Mouse (Mus musculus) cerebellum, adult 9-10 months (tissue): ENCODE data around the gene Col3a1.

ENCODE experiments used
- DNase-seq: peaks from one replicate; pipeline ENCODE4 v3.0.0; 2022

The Col3a1 gene

DNA sequence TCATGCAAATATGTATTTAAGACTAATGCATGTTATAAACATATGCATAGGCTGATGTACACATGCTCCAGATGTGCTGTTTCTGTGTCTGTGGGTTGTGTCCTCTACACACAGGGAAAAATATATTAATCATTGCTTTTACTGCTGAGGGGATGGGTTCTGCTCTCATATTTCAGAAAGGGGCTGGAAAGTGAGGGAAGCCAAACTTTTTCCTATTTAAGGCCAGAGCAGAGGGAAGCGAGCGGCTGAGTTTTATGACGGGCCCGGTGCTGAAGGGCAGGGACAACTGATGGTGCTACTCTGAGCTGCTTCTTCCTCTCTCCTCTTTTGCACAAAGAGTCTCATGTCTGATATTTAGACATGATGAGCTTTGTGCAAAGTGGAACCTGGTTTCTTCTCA, at the start of gene Col3a1:
Gene Col3a1, plus strand, starts transcription at position 151 of the 400 bp plus-strand sequence.
- no peak for DNase-seq

DNA sequence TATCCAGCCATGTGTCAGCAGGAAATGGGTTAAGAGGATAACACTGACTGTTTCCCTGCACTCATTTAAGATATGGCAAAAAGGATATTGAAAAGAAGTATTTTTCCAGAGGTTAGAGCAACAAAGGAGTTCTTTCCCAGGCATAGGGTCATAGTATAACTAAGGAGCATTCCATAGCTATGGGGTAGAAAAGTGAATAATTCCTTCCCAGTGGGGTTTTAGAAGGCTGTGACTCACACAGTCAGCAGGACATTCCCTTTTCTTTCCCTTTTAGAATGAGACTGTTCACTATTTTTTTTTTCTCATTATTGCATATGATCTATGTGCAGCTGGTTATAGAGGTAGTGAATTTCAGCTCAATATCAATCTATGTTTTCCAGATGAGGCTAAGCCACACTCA, 41.9 kb upstream of the Col3a1 start:
- DNase-seq = no peak

DNA sequence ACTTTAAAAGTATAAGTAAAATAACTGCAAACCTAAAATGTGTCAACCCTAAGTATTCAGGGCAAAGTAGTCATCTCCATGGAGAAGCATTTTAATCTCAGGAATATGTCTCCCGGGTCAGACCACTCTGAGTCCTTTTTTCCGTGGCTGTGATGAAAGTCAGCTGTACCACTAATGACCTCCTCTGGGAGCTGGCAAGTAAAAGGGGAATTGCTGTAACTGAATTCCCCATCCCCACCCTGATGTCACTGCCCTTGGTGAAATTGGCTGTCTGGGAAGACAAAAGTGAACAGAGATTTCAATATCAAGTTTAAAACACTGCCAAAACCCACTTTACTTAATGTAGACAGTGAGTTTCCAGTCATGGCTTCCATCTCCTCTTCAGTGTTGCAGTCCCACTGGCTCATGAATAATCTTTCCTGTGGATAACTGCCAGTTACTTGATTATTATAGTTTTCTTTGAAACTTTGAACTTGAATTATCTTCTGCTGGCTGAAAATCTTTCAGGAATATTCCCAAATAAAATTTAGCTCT, 35.3 kb upstream of the Col3a1 start:
- no peak for DNase-seq

DNA sequence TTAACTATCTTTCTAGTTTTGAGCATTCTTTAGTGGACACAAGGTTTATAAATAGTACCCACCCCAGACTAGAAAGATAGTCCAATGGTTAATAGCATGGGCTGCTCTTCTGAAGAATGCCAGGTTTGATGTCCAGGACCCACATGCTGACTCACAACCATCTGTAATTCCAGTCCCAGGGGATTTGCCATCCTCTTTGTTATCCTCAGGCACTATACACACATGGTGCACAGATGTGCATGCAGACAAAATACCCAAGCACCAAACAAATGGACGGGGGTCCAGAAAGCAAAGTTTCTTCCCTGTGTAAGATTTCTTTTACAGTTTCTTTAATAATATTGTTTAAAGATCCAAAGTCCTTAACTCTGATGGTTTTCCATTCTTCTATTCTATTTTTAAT, 23.4 kb upstream of the Col3a1 start:
- DNase-seq = no peak

DNA sequence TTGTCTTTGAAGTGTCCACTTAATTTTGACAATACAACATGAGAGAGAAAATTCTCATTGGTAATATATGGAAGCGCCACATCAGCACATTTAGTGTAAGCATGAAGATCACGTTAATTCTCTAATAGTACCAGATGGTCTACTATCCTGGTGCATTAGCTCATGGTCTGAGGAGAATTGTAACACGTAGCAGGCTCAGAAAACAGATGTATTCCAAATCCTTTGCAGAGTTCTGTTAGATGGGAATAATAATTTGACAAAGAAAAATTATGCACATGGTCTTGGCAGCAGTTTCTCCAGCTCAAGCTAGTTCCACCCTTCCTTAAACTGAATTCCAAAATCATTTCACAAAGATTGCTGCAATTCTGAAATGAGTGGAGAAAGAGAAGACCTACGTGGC, 21.3 kb upstream of the Col3a1 start:
- DNase-seq = no peak

DNA sequence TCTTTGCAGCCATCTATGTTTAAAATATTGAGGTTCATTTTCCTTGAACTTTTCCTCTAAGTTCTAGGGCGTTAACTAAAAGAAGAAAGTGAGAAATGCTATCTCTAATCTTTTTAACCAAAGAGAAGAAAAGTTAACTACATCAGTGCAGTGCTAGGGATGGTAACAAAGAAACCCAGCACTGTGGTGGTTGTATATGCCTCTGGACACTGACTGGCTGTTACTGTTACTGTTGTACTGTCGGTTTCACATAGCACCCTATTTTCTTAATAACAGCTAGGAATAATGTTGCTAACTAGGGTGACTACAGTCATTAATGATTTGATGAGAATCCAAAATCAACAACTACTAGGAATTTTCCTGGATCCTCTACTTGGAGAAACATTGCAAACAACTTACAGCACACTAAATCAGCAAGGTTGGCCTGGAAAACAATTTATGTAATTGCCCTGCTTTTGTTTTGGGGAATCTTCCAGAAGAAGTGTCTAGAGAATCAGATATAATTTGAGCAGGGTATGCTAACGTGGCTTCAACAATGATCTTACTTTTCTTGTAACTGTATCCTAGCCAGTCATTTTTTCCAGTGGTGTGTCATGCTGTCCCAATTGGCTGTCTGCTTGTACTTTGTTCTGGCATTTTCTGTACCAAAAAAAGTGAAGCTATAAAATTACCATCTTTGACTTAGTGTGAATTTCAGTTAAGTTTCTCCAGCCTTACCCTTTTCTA, 11.8 kb upstream of the Col3a1 start:
- no peak for DNase-seq

DNA sequence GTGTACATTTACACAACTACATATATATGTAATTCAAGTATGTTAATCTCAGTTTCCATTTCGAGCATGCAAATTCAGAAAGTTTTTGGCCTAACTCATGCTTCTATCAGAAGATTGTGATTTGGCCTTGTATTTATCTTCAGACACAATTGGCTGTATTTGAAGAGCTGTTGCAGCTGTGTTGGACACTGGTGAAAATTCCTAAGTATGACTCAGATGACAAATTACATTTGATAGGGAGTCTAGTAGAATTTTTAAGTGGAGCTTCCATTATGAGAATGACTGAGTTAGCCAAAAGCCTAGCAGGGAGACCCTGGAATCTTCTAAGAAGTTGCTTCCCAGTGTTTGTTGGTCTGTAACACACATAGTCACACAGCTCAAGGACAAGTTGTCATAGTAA, 7.1 kb upstream of the Col3a1 start:
- DNase-seq = no peak

DNA sequence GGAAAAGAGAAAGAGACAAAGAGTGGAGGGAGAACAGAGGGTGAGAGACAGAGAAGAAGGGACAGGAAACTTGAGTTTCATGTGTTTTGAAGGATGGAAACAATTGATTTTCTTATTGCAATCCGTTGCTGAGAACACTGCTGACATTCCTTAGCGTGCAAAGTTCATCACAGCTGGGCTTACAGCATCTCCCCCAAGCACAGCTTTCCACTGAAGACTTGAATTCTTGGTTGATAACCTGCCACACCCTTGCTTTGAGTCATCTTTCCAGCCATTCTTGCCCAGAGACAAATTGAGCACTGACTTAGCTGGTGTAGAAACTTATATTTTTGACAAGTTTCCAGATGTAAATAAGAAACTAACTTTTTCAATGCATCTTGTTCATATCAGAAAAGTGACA, 2.3 kb upstream of the Col3a1 start:
- DNase-seq = no peak

DNA sequence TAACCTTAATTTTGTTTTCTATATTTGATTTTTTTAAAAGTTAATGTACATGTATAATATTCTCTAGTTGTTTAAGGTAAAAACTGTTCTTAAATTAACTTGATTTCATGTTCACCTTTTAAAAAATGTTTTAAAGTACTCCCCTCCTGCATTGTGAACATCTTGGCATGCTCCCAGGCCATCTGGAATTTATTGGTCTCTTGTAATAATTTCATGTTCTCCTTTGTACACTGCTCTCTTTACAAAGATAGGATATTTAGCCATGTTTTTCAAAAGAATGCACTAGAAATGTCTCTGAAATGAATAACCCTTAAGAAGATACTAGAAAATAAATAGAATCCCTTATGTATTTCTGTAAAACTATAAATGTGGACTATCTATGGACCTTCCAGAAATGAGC, 624 bp downstream of the Col3a1 start:
- no peak for DNase-seq

DNA sequence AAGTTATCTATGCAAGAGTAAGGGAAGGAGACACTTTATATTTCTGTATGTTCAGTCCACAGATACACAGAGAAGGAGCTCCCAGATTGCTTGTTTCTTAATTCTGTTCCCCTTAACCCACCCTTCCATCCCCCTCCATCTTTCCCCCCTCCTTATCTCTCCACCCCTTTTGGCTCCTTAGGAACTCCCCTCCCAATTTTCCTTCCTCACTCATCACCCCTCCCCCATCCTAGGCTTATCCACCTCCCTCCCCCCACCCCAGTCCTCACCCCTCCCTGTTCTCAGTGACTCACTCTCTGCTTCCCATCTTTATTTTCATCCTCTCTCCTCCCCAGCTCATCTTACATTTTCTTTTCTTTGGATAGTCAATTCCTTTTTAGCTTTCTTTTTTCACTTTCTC, 1.5 kb downstream of the Col3a1 start:
- no peak for DNase-seq

DNA sequence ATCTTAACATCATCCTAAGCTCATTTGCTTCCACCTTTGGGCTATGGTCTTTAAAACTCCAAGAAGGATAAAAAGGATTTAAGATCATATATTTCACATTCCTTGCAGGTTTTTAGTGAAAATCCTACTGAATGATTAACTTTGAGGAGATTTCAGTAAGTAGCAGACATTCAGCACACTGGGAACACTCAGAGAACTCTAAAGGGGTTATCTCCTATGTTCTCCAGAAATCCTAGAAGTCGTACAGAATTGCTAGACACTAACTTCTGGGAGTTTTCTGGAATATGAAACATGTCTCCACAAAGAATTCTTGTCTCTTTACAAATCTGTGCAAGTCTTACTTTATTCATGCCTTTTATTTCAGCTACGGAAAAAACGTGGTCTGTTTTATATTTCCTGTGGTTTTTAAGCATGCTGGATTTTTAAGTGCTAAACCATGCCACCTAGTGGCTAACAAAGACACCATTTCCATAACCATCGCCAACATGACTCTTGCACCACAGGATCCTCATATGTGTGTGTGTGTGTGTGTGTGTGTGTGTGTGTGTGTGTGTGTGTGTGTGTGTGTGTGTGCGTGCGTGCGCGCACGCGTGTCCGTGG, 2.5 kb downstream of the Col3a1 start:
- peak; percentile 7 for DNase-seq

DNA sequence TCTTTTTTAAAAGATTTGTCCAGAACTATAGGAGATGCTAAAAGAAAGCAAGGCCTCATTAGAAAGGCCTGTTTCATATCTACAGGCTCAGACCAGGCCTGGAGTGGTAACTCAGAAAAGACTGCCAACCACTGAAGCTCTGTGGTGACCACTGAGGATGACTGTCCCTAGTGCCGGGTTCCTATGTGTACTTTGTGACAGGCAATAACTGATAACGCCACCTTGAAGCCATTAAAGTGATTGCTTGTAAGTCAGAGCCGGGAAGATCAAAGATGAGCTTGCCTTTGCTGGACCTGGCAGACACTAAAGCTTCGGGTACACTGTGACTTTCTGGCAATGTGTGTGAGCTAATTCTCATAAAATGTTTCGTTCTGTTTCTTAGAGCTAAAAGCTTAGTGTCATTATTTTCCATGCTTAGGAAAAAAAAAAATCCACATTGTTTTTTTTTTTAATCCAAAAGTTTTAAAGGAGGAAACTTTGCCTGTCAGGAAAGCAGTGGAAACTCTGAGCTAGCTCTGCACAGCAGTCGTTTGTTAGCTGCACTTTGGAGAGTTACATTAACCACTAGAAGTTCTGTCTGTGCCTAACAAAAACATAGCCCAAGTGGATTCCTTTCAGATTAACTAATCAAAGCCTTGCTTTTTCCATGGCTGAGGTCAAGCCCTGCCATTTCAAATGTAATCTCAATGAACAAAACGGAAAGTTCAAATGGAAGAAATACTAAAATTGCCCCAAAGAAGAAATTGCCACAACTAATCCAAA, 4.6 kb downstream of the Col3a1 start:
- no peak for DNase-seq

DNA sequence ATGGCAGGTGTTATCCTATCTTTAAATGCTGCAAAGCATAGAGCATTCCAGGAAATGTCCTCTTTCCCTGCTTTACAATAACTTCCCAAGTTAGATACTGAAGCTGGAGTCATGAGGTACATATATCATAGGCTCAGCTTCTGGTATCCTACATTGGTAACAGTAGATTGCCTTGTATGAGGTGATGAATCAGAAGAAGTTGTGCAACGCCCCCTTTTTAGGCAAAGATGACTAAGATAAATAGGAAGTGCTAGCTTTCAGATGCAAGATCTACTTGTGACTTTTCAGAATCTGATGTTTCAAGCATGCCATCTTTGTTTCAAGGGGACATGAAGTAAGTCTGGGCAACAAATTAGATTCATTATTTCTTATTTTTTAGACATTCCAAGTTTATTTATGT, 6.9 kb downstream of the Col3a1 start:
- no peak for DNase-seq

DNA sequence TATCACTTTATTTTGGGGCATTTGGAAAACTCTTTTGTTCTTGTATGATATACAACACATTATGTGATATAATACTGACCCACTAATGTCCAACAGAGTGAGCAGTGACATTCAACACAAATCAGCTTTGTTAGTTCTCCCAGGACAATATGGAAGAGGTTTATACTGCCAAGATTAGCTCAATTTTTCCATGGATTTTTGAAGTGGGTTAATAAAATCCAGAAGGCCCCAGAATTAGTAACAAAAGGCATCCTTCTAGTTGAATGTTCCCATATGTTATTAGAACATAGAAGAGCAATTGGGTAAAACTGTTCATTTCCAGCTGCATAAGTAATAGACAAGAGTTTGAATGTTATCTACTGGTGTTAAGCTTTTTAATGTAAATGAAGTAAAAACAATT, 9.5 kb downstream of the Col3a1 start:
- no peak for DNase-seq

DNA sequence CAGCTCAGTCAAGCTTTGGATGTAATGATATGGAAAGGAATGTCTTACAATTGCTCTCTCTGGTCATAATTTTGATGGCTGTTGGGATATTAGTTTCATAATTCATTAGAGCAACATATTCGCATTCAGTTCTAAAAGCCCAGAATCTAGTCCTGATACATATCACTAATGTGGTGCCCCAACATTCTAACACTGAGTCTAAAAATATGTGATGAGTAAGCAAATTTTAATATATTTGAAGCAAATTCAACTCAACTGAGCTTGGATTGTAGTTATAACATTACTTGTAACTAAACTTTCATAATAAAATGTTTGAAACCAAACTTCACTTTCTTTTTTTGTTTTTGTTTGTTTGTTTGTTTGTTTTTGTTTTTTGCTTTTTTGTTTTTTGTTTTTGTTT, 17.8 kb downstream of the Col3a1 start:
- DNase-seq = no peak

DNA sequence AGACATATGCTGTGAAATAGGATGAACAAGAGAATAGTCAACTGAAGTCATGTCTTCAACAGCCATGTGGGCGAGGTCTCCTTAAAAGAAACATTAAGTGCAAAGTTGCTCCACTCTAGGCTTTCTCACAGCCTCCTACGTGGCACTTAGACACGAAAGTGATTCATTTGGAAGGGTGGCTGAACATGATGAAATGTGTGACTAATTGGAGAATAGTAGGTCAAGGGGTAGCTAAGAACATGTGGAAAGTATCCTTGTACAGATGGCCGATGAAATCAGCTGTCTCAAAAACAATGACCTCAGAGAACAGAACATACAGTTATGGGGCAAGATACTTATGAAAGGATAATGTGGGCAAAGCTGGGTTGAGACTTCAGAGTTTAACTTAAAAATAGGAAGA, 44.6 kb downstream of the Col3a1 start:
- DNase-seq = no peak

DNA sequence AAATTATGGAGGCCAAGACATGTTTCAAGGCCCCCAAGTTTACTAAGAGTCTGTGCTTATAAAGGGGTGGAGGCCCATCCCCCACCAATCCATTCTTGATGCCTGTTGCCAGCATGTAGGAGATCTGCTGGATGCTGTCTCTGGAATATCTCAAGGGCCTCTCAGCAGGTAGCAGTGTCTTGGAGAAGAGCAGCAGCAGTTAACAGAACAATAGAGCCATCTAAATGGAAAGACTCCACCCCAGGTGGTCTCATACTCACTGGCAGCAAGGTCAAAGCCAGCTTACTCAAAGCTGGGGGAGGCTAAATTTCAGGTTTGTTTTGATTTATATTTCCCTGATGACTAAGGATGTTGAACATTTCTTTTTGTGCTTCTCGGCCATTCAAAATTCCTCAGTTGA, 46.7 kb downstream of the Col3a1 start:
- DNase-seq = no peak

DNA sequence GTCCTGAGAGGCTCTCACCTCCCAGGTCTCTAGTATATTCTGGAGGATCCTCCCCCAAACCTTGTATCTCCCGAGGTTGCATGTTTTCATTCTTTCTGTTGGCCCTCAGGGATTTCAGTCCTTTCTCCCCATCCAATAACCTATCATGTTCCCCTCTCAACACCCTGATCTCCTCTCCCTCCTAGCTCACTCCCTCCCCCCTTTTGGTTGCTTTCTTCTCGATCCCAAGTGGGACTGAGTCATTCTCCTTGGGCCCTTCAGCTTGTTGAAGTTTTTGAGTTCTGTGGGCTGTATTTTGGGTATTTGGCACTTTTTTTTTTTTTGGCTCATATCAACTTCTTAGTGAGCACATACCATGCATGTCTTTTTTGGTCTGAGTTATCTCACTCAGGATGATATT, 47.8 kb downstream of the Col3a1 start:
- no peak for DNase-seq

DNA sequence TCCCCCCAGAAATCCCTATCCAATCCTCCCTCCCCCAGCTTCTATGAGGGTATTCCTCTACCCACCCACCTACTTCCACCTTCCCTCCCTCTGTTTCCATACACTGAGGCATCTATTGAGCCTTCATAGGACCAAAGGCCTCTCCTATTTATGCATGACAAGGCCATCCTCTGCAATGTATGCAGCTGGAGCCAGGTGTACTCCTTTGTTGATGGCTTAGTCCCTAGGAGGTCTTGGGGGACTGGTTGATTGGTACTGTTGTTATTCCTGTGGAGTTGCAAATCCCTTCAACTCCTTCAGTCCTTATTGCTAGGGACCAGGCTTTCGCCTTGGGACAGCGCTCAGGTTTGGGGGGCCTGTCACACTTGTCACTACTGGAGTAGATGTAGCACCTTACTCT, 48.3 kb downstream of the Col3a1 start:
- no peak for DNase-seq

DNA sequence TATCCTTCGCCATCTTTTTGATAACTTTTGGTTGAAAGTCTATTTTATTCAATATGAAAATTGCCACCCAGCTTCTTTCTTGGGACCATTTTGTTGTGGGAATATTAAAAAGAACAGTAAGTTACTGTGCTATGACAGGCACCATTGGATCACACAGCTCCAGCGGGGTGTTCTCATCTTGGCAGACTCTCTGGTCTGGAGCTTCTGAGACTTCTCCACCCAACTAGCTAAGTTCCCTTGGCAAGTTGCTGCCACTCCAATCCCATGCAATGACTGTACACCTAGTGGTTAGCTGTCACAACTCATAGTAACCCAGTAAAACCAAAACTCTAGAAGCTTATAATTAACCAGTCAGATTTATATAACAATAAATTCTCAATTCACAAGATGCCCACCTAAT, 51.9 kb downstream of the Col3a1 start:
- DNase-seq = no peak

DNA sequence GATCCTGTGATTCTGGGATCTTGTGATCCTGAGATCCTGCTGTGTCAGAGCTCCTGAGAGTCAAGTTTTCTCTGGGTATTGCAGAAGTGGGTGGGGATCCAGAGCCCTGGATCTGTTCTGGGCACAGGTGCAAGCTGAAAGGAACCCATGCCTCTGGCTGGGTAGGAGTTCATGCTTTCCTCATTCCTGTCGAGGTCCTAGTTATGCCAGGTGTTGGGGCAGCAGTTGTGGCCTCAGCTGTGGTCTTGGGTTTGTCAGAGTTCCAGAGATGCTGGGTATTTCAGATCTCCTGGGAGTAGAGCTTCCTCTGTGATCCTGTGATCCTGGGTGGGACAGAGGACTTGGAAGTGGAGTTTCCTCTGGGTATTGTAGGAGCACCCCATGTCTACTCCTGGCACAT, 54.1 kb downstream of the Col3a1 start:
- no peak for DNase-seq

DNA sequence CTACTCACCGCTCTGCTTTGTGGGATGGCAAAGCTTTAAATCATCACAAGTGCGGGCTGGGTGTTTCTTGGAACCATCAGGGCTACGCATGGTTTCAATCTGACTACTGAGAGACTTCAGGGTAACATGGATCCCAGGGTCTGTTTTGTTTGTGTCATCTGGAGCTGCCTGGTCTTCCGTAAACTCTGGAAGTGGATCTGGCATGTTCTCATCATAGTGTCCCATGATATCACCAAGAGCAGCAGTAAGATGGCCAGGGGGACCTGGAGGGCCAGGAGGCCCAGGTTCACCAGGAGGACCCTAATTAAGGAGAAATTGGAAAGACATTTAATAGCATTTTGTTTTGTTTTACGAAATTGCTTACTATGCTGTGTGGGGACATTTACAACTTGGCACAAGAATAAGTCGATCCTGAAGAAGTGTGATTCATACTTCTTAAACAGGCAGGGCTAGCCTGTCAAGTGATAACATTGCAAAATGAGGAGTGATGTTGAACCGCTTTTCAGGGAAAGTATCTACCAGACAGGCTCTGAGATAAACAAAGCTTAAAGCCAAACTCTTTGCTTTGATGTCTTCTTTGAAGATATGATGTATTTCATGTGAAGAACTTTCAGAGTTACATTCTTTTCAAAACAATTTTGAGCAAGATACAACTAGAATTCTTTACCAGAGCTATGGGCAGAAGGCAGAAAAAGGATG, 68.8 kb downstream of the Col3a1 start:
- DNase-seq = no peak

DNA sequence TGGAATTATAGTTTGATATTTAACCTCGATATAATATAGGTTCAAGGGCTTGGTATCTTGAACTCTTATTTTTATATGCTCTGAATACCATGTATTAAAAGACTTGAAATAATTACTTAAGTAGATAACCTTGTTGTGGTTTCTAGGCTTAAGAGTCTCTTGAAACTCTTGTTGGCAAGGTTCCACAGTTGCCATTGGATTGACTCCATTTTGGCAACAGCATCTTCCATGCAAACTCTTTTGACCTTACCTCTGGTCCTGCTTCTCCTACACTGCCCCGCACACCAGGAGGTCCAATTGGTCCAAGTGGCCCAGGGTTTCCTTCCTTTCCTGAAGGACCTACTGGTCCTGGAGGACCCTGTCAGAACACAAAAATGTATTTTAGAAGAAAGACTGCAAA, 70.5 kb downstream of the Col3a1 start:
- no peak for DNase-seq
